Mouse (Mus musculus): ENCODE results near the gene Srrm2.

Srrm2 gene

GRCm38 (mm10) chr17:23815641-23816040 lies 25.3 kb downstream of the Srrm2 start:
- DNase-seq: no peak

GRCm38 (mm10) chr17:23818579-23818978 lies 28.2 kb downstream of the Srrm2 start:
- no peak for DNase-seq

- no peak for DNase-seq
Measured at GRCm38 (mm10) chr17:23819235-23819634, 28.9 kb downstream of the Srrm2 start.

GRCm38 (mm10) chr17:23820731-23821130 lies 30.4 kb downstream of the Srrm2 start:
- no peak for DNase-seq

GRCm38 (mm10) chr17:23822094-23822493 lies 31.8 kb downstream of the Srrm2 start:
- DNase-seq: no peak

- no peak for DNase-seq
Measured at GRCm38 (mm10) chr17:23823018-23823417, 32.7 kb downstream of the Srrm2 start.

GRCm38 (mm10) chr17:23823614-23824013 lies 33.3 kb downstream of the Srrm2 start:
- DNase-seq: no peak

GRCm38 (mm10) chr17:23825591-23825990 lies 35.3 kb downstream of the Srrm2 start:
- no peak for DNase-seq

- no peak for DNase-seq
Measured at GRCm38 (mm10) chr17:23828271-23829001, 38.1 kb downstream of the Srrm2 start.

GRCm38 (mm10) chr17:23829064-23829619 lies 38.8 kb downstream of the Srrm2 start, which contains the start of gene Elob:
TSS of gene Elob (minus strand) at chr17:23829136.
- peak; percentile 89 for DNase-seq

- no peak for DNase-seq
Measured at GRCm38 (mm10) chr17:23831201-23831600, 40.9 kb downstream of the Srrm2 start.

GRCm38 (mm10) chr17:23836006-23836575 lies 45.8 kb downstream of the Srrm2 start, which contains the start of gene Prss33:
TSS of gene Prss33 (minus strand) at chr17:23836056.
- DNase-seq: no peak

- peak; percentile 74 for DNase-seq
Measured at GRCm38 (mm10) chr17:23841145-23841544, 50.8 kb downstream of the Srrm2 start.

- no peak for DNase-seq
Measured at GRCm38 (mm10) chr17:23843141-23843811, 52.9 kb downstream of the Srrm2 start.

GRCm38 (mm10) chr17:23843812-23844273 lies 53.5 kb downstream of the Srrm2 start, which contains the start of the genes Prss32 and Prss41:
TSS of gene Prss32 (plus strand) at chr17:23843855.
TSS of gene Prss41 (minus strand) at chr17:23844172.
- DNase-seq: peak; percentile 61

- DNase-seq: no peak
Measured at GRCm38 (mm10) chr17:23850028-23850427, 59.7 kb downstream of the Srrm2 start.

- peak; percentile 71 for DNase-seq
Measured at GRCm38 (mm10) chr17:23850853-23851749, 60.8 kb downstream of the Srrm2 start.

GRCm38 (mm10) chr17:23853292-23853691 lies 63.0 kb downstream of the Srrm2 start:
- peak; percentile 61 for DNase-seq

- DNase-seq: no peak
Measured at GRCm38 (mm10) chr17:23854229-23854765, 64.0 kb downstream of the Srrm2 start.

- no peak for DNase-seq
Measured at GRCm38 (mm10) chr17:23857193-23857592, 66.9 kb downstream of the Srrm2 start.

GRCm38 (mm10) chr17:23857913-23858312 lies 67.6 kb downstream of the Srrm2 start:
- DNase-seq: no peak

GRCm38 (mm10) chr17:23862926-23863325 lies 72.6 kb downstream of the Srrm2 start:
- DNase-seq: no peak
